Mouse (Mus musculus): ENCODE measurements around the gene Ctsd.

GRCm38 (mm10) chr7:142418027-142418426, 30.2 kb upstream of the Ctsd start:
- no peak for TF ChIP-seq CTCF (IDR thresholded peaks at IDR 0.05; ENCODE audit: insufficient read depth, low read depth, low read length)
- TF ChIP-seq POLR2A (IDR thresholded peaks at IDR 0.05; ENCODE audit: insufficient read depth, low read depth, low read length): no peak
